Mouse (Mus musculus): ENCODE measurements at regions not wholly inside any gene's neighbourhood (a gene's known extent, or its start where the extent isn't known, plus 50 kb on each side); places are given as distances from the start of the nearest gene placed in this dataset.
"Not testable (repeated sequence)": the region's sequence is repeated elsewhere in the genome, so short reads cannot be mapped to it uniquely, and the experiment has no call there.

DNA sequence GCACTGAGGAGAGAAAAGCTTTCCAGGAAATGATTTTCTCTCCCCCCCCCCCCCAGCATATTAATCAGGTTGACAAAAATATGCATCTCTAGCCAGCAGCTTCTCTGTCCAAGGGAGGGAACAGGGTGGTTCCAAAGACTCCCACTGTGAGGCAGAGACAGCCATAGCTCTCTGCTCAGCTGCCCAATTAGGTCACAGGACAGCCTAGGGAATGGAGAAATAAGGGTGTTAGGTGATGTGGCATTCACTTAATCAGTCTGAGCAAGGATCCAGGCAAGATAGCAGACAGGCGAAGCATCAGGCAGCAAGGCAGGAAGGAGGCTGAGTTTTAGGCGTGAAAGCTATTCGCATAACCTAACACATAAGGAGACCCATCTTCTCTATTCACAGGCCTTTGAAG lies 266.2 kb upstream of the Meis2 start:
- WGBS: 74% methylated on average over 3 of the region's 3 CpGs
- Histone ChIP-seq H3K36me3 (no peaks in the 10 kb centered on the region), H3K4me1 (replicated peaks) (no peaks in the 10 kb centered on the region), H3K4me2 (no peak overlapping the region), H3K9me3 (no peaks in the 10 kb centered on the region), H3K27me3 (no peaks in the 10 kb centered on the region), H3K9ac (no peak overlapping the region), H3K4me3 (no peak overlapping the region), H3K27ac (replicated peaks) (no peak overlapping the region)
- no peak for ATAC-seq (ENCODE audit: low FRiP score, low read depth)

DNA sequence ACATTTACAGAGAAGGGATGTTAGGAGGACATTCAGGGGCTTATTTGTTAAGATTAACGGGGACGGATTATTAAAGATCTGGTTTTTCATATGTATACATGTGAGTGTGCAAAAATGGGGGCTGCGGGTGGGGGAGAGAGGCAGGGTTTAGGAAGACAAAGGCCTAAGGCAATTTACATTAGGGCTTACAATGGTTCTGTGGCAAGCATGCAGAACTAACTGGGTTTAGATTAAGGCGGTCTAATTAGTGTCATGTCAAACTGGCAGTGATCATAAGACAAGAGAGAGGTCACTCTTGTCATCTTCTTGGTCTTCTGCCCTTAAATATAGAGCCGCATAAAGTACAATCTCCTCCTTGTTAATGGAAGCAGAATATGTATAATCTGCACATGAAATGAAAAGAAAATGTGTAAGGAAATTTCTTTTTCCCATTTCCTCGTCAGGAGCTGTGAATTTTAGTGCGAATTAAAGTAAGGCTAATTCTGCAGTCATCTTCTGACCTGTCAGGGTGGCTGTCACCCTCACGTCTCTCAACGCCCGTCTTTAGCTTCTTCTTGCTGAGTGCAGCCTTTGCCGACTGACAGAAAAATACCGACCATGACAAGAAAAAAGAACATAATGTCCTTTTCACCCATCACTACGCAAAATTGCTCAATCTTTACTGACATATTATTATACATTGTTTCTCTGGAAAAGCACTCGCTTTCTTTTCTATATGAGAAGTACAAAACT lies 256.6 kb upstream of the Meis2 start:
- H3K4me2 ChIP-seq: no peak overlapping the region
- ATAC-seq (ENCODE audit: low FRiP score, low read depth): no peak
- no peaks in the 10 kb centered on the region for H3K9me3 ChIP-seq
- H3K36me3 ChIP-seq: no peaks in the 10 kb centered on the region
- H3K27me3 ChIP-seq: no peaks in the 10 kb centered on the region
- no peak overlapping the region for H3K9ac ChIP-seq
- WGBS: 53% methylated on average over 14 of the region's 14 CpGs
- no peak overlapping the region for H3K27ac ChIP-seq (replicated peaks)
- no peak overlapping the region for H3K4me3 ChIP-seq
- H3K4me1 ChIP-seq (replicated peaks): no peaks in the 10 kb centered on the region

- Histone ChIP-seq H3K27me3 (no peaks in the 10 kb centered on the region), H3K4me2 (no peak overlapping the region), H3K4me1 (replicated peaks) (no peaks in the 10 kb centered on the region), H3K36me3 (no peaks in the 10 kb centered on the region), H3K9ac (no peak overlapping the region), H3K9me3 (no peaks in the 10 kb centered on the region), H3K4me3 (no peak overlapping the region), H3K27ac (replicated peaks) (no peak overlapping the region)
- 55% methylated on average over 1 of the region's 1 CpGs for WGBS
- no peak for ATAC-seq (ENCODE audit: low FRiP score, low read depth)
Measured at GRCm38 (mm10) chr2:116299551-116299950, 233.9 kb upstream of the Meis2 start.

DNA sequence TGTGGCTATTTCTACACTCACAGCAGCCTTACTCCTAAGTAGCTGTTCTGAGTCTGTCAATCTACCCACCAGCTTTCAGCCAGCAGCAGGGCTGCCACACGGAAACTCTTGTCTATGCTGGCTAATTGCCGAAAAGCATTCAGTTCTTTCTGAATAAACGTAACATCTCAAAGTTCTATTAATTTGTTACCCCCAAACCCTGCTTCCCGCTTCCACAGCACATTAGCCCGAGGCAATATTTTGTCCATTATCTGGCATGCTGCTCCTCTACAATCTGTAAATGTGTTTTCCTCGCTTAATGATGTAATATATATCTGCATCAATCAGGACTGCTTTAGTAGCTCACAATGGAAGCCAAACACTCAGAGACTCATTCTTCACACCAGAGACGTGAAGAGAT lies 224.2 kb upstream of the Meis2 start:
- no peaks in the 10 kb centered on the region for H3K9me3 ChIP-seq
- no peak overlapping the region for H3K9ac ChIP-seq
- no peak overlapping the region for H3K27ac ChIP-seq (replicated peaks)
- WGBS: 50% methylated on average over 7 of the region's 7 CpGs
- ATAC-seq (ENCODE audit: low FRiP score, low read depth): no peak
- H3K36me3 ChIP-seq: no peaks in the 10 kb centered on the region
- no peak overlapping the region for H3K4me3 ChIP-seq
- H3K27me3 ChIP-seq: no peaks in the 10 kb centered on the region
- H3K4me1 ChIP-seq (replicated peaks): no peaks in the 10 kb centered on the region
- no peak overlapping the region for H3K4me2 ChIP-seq

DNA sequence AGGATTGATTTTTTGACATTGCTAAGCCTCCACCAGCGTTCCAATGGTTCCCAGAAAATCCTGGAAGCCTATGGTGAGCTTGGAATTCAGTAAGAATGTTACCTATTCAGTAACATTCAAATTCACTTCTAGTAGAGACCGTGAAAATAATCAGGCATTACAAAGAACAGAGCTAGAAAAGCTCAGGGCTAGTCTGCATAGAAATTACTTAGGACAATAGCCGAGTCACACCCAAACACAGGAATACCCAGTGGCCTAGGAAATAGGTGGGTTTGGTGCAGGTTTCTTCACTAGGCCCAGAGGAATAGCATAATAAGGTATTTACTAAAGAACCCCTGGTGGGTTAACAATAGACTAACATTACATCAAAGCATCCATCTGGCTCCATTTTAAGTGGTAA lies 177.6 kb upstream of the Meis2 start:
- not testable (repeated sequence) for H3K4me2 ChIP-seq; H3K4me3 ChIP-seq; ATAC-seq (ENCODE audit: low FRiP score, low read depth); H3K9ac ChIP-seq; H3K9me3 ChIP-seq; H3K27ac ChIP-seq (replicated peaks); H3K27me3 ChIP-seq; H3K36me3 ChIP-seq; H3K4me1 ChIP-seq (replicated peaks)
- WGBS: 55% methylated on average over 3 of the region's 3 CpGs

GRCm38 (mm10) chr2:116236731-116237130 lies 171.1 kb upstream of the Meis2 start:
- no peaks in the 10 kb centered on the region for H3K27me3 ChIP-seq
- H3K27ac ChIP-seq (replicated peaks): no peak overlapping the region
- H3K9me3 ChIP-seq: no peaks in the 10 kb centered on the region
- no peak overlapping the region for H3K4me2 ChIP-seq
- H3K36me3 ChIP-seq: no peaks in the 10 kb centered on the region
- no peak for ATAC-seq (ENCODE audit: low FRiP score, low read depth)
- no peak overlapping the region for H3K4me3 ChIP-seq
- H3K9ac ChIP-seq: no peak overlapping the region
- no peaks in the 10 kb centered on the region for H3K4me1 ChIP-seq (replicated peaks)

DNA sequence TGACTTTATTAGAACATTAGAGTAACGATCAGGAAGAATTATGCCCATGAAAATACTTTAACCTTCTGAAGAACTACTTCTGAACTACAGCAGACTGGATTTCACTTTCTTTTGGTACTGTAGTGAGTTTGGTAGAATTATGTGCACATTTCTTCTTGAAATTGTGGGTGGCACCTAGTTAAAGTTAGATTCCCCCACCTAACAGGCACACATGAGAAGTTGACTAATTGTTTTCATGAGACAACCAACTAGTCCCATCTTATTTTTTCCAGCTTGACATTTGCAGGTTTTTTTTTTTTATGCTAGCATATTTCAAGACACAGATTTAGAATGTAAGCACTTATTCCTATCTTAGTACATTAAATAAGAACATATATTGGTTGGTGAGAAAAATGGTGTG lies 167.2 kb upstream of the Meis2 start:
- Histone ChIP-seq H3K4me3 (no peak overlapping the region), H3K27ac (replicated peaks) (no peak overlapping the region), H3K27me3 (no peaks in the 10 kb centered on the region), H3K9ac (no peak overlapping the region), H3K36me3 (no peaks in the 10 kb centered on the region), H3K4me2 (no peak overlapping the region), H3K9me3 (no peaks in the 10 kb centered on the region), H3K4me1 (replicated peaks) (no peaks in the 10 kb centered on the region)
- no peak for ATAC-seq (ENCODE audit: low FRiP score, low read depth)
- 89% methylated on average over 1 of the region's 1 CpGs for WGBS

GRCm38 (mm10) chr2:116216418-116216817 lies 150.8 kb upstream of the Meis2 start:
- no peaks in the 10 kb centered on the region for H3K4me1 ChIP-seq (replicated peaks)
- H3K9ac ChIP-seq: no peak overlapping the region
- H3K4me2 ChIP-seq: no peak overlapping the region
- 83% methylated on average over 7 of the region's 7 CpGs for WGBS
- H3K27me3 ChIP-seq: no peaks in the 10 kb centered on the region
- no peak overlapping the region for H3K4me3 ChIP-seq
- H3K27ac ChIP-seq (replicated peaks): no peak overlapping the region
- no peaks in the 10 kb centered on the region for H3K36me3 ChIP-seq
- H3K9me3 ChIP-seq: no peaks in the 10 kb centered on the region
- ATAC-seq (ENCODE audit: low FRiP score, low read depth): no peak

GRCm38 (mm10) chr2:116201248-116202223 lies 135.9 kb upstream of the Meis2 start:
- no peak overlapping the region for H3K9ac ChIP-seq
- 0 out of 2 replicates have a peak, but pooled peaks cover 3% of the 10 kb centered on the region for H3K4me1 ChIP-seq (replicated peaks)
- peak; percentile 86 for ATAC-seq (ENCODE audit: low FRiP score, low read depth)
- H3K4me2 ChIP-seq: peak overlapping the region; percentile 36
- WGBS: 45% methylated on average over 14 of the region's 14 CpGs
- no peak overlapping the region for H3K4me3 ChIP-seq
- H3K36me3 ChIP-seq: no peaks in the 10 kb centered on the region
- no peaks in the 10 kb centered on the region for H3K27me3 ChIP-seq
- peak overlapping the region; percentile 34; the same call in 1 of the 2 replicates for H3K27ac ChIP-seq (replicated peaks)
- no peaks in the 10 kb centered on the region for H3K9me3 ChIP-seq

DNA sequence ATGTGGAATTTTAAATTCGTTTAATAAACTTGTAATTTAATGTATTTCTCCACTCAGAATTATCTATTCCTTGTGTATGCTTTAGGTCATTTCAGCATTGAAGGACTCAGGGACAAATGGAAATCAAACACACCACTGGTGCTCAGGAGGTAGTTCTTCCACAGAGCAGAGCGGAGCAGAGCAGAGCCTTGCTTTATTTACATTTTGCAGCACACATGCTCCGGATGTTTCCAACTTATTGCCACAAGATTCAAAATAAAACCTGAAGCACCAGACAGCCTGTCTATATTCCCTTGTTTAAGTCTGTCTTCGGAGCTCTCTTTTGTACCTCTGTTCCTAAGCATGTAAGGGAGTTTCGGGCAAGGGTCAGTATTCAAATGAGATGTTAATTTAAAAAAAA lies 135.2 kb upstream of the Meis2 start:
- Histone ChIP-seq H3K27me3 (no peaks in the 10 kb centered on the region), H3K4me2 (peak overlapping the region; percentile 36; the same call in 1 of the 2 replicates), H3K27ac (replicated peaks) (no peak overlapping the region), H3K4me3 (no peak overlapping the region), H3K9me3 (no peaks in the 10 kb centered on the region), H3K36me3 (no peaks in the 10 kb centered on the region), H3K4me1 (replicated peaks) (0 out of 2 replicates have a peak, but pooled peaks cover 3% of the 10 kb centered on the region), H3K9ac (no peak overlapping the region)
- 42% methylated on average over 5 of the region's 5 CpGs for WGBS
- ATAC-seq (ENCODE audit: low FRiP score, low read depth): no peak

- H3K27ac ChIP-seq (replicated peaks): no peak overlapping the region
- no peaks in the 10 kb centered on the region for H3K4me1 ChIP-seq (replicated peaks)
- no peaks in the 10 kb centered on the region for H3K27me3 ChIP-seq
- H3K9me3 ChIP-seq: no peaks in the 10 kb centered on the region
- no peak overlapping the region for H3K4me3 ChIP-seq
- H3K4me2 ChIP-seq: no peak overlapping the region
- WGBS: 74% methylated on average over 11 of the region's 11 CpGs
- ATAC-seq (ENCODE audit: low FRiP score, low read depth): no peak
- H3K9ac ChIP-seq: no peak overlapping the region
- H3K36me3 ChIP-seq: no peaks in the 10 kb centered on the region
Measured at GRCm38 (mm10) chr2:116181861-116182260, 116.2 kb upstream of the Meis2 start.

DNA sequence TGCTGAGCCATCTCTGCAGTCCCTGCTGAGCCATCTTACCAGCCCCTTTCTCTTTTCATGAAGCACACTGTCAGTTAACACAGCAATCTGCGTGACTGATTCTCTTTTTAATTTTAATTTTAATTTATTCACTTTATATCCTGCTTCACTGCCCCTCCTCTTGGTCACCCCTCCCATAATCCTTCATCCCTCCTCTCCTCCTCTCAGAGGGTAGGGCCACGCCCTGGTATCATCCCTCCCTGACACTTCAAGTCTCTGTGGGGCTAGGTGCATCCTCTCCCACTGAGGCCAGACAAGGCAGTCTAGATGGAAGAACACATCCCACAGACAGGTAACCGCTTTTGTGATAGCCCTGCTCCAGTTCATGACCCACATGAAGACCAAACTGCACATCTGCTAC lies 111.5 kb upstream of the Meis2 start:
- Histone ChIP-seq H3K27ac (replicated peaks) (no peak overlapping the region), H3K9me3 (no peaks in the 10 kb centered on the region), H3K4me1 (replicated peaks) (no peaks in the 10 kb centered on the region), H3K9ac (no peak overlapping the region), H3K36me3 (no peaks in the 10 kb centered on the region), H3K4me3 (no peak overlapping the region), H3K27me3 (no peaks in the 10 kb centered on the region), H3K4me2 (no peak overlapping the region)
- 94% methylated on average over 3 of the region's 3 CpGs for whole genome bisulfite sequencing
- no peak for ATAC-seq (ENCODE audit: low FRiP score, low read depth)
